Mouse (Mus musculus) frontal cortex, adult (tissue): ENCODE data around the gene Rnf224.

Experiments used
- ATAC-seq: cut with Nextera tagmentation; 2 replicates; pipeline ENCODE4 v1.9.2; 2017; ENCODE audit warnings: mild to moderate bottlenecking, moderate library complexity, mixed read lengths; ENCODE audit not compliant: low TSS enrichment

The Rnf224 gene

GRCm38 (mm10) chr2:25227406-25227805, 9.2 kb downstream of the Rnf224 start:
- no peak for ATAC-seq

DNA sequence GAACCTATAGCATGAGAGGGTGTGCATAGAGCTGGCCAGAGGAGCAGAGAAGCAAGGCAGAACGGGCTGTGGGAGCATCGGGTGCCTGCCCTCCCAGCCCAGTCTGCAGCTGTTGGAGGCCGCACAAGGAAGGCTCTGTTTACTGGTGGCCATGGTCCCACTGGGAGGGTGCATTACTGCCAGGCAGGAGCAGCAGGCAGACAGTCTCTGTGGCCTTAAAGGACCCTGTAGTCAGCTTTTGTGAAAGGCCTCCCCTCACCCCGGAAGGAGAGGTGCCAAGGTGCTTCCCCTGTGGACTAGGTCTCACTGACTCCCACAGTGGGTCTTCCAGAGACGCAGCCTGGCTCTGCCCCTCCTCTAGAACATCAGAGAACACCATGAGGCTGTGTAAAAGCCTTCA, 9.7 kb downstream of the Rnf224 start:
- no peak for ATAC-seq

- ATAC-seq = no peak
Measured at GRCm38 (mm10) chr2:25225811-25226379, 10.7 kb downstream of the Rnf224 start.

DNA sequence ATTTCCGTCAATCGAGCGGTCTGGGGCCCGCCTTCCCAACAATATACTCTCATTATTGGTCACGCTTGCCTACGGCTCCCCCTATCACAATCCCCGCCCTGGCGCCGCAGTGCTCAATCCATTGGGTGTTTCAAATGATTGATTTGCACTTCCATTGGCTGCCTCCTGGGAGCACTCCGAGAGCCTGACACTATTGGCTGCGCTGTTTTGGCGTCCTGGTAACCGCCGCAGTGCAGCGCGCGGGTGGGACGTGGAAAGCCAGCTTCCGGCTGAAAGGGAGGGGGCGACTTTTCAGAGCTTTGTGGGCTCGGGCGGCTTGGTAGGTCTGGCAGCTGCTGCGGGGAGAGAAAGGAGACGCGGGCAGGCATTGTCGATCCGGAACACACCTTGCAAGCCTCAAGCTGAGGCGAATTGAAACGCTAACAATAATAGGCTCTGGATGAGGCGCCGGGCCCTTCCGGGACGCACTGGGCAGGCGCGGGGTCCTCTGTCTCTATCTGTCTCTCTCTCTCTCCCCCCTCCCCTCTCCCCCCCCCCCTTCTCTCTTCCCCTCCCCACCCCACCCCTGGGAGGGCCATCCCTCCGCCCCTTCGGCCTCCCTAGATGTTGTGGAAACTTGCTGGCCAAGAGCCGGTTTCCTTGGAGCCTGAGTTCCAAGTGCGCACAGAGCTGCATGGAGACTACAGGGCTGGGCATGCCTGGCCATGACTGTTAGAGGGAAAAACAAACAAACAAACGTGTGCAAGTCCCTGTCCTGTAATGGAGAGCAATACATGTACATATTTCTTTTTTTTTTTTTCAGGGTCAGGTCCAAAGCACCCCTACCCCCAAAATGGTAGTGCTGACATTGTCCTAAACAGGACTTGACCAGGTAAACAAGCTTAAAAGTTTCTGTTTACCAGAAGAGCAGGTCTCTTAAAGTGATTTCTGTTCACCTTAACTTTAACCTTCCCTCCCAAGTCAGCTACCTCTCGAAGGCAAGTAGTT, 11.5 kb downstream of the Rnf224 start:
- ATAC-seq = peak; percentile 83

GRCm38 (mm10) chr2:25224492-25224765, 12.2 kb downstream of the Rnf224 start, which contains the start of gene Tubb4b:
Tubb4b (minus strand) TSS chr2:25224702.
- no peak for ATAC-seq

GRCm38 (mm10) chr2:25223681-25224491, 12.7 kb downstream of the Rnf224 start:
- ATAC-seq = peak; percentile 44

DNA sequence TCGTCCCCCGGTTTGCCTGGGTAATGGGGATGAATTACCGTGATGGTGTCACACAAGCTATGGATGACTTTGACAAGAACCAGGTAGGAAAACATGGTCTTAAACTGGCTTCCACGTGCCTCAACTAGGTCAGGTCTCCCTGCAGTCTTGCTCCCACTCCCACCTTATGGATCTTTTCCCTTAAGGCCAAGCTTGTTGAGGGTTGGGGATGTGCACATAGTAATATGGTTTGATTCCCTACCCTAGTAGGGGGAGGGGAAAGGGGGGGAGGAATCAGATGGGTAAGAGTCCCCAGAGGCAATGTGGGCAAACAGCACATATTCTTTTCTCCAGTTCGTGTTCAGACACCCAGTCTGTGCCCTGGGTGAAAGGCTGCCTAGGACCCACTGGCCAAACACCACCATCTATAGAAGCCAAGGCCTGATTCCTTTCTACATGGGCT, 15.2 kb downstream of the Rnf224 start:
- ATAC-seq = no peak

GRCm38 (mm10) chr2:25218445-25218844, 18.1 kb downstream of the Rnf224 start, which contains the start of gene Fam166a:
Fam166a (plus strand) TSS chr2:25218745.
- no peak for ATAC-seq

DNA sequence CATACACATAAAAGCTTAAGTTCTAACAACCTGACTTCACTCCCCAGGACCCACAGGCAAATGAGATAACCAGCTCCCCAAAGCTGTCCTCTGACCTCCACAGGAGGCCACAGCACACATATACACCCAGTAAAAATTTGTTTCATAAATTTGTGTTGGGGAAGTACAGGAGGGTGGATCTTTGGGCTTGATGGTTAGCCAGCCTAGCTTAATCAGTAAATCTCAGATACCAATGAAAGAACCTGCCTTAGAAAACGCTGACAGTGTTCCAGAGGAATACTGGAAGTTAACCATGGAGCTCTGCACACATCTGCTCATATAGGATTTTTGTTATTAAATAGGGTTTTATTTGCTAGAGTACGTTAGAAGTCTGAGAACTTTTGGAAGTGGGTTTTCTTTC, 18.9 kb downstream of the Rnf224 start:
- no peak for ATAC-seq

GRCm38 (mm10) chr2:25214444-25214843, 22.1 kb downstream of the Rnf224 start, which contains the start of gene Stpg3:
Stpg3 (minus strand) TSS chr2:25214637.
- no peak for ATAC-seq

DNA sequence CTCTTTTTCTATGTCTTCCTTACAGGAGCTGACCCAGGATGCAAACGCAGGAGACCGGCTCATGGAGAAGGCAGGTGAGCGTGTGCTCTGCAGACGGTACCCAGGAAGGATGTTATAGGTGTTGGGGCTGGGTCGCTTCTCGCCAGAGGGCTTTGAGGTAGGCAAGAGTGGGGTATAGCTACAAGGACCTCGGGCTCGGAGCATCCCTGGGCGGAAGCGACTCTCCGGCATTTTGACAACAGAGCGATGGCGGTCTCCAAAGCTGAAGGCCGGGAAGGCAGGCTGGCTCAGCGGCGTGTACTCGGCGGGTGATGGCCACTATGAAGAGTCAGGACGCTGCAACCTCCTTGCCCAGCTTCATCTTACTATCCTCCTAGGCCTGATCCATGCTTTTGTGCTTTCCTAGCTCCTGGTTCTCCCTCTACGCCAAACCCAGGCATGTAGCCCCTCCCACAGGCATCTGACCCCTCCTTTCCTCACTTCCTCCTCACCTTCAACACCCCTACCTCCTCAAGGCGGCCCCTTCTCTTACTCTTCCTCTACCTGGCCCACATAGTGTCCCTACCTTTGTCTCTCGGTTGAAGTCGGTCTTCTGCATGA, 23.2 kb downstream of the Rnf224 start:
- ATAC-seq = no peak

GRCm38 (mm10) chr2:25211121-25211670, 25.4 kb downstream of the Rnf224 start, which contains the start of gene Nelfb:
Nelfb (minus strand) TSS chr2:25211489.
- peak; percentile 91 for ATAC-seq

DNA sequence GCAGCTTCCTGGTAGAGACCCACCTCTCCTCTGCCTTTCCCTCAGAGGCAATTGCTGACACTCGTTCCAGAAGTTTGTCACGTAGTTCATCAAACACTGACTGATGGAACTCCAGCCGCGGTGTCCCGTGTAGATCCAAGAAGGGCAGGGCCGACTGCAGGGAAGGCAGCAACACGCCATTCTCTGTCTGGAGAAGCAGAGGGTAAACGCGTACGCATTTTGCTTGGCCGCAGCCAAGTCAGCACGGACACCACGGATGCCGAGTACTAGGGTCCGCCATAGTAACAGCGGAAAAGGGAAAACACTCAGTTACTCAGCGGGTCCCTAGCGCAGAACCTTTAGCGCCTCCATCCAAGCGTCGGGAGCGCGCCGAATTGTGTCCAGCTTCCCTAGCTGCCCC, 25.9 kb downstream of the Rnf224 start:
- peak; percentile 36 for ATAC-seq

DNA sequence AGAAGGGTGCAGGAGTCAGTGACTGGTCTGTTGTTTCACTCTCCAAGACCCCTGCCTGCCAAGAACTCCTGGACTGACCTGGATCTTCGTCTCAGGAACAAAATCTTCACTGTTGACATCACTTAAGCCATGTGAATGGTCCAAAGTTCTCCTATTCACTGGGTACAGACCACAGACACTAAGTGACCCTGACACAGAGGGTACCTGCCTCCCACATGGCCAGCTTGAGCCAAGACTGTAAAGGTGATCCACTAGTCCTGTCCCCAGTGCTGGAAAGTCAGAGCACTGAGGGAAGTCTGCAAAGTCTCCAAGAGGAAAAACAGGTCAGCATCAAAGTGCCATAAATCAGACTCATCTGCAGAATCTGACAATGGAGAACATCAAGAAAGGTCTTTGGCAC, 29.0 kb downstream of the Rnf224 start:
- ATAC-seq = no peak

DNA sequence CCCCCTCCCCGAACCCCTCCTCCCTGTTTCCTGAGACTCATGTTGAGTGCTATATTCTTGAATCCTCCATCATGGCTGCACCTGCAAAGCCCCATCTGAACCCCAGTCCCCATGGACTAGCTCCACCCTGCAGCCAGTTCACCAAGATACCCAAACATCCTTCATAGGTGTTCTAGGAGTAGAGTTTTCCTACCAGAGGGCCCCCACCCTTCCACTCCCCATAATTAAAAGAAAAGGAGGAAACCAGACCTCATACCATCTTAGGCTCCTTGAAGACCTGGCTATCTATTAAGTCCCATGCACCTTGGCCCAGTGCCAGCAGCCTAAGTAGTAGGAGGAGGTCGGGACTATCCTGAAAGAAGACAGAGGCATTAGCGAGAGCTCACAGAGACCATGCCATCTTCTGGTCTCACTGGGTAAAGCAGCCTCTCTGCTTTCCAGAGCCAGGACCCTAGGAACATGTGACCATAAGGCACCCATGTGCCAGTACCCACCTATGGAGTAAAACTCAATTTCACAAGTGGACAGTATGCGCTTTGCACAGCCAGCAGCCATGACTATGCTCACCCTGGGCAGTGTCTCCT, 32.9 kb downstream of the Rnf224 start:
- no peak for ATAC-seq

GRCm38 (mm10) chr2:25200631-25201030, 36.0 kb downstream of the Rnf224 start:
- ATAC-seq = no peak

- ATAC-seq = no peak
Measured at GRCm38 (mm10) chr2:25197946-25198345, 38.6 kb downstream of the Rnf224 start.

DNA sequence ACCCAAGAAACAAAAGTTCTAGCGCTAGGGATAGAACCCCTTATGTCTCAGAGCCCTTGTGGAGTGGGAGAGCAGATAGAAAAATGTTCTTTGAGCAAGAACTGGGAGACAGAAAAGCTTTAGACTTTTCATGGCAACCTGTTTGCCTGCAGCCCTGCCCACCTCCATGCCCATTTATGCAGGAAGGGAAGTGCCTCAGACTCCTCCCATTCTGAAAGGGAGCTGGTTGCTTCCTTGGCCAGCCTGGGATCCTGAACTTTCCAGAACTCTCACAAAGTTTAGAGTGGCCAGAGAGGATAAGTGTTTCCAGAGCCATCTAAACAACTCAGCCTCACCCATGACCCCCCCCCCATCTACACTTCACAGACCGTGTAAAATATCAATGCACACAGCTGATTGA, 39.4 kb downstream of the Rnf224 start:
- ATAC-seq = no peak

DNA sequence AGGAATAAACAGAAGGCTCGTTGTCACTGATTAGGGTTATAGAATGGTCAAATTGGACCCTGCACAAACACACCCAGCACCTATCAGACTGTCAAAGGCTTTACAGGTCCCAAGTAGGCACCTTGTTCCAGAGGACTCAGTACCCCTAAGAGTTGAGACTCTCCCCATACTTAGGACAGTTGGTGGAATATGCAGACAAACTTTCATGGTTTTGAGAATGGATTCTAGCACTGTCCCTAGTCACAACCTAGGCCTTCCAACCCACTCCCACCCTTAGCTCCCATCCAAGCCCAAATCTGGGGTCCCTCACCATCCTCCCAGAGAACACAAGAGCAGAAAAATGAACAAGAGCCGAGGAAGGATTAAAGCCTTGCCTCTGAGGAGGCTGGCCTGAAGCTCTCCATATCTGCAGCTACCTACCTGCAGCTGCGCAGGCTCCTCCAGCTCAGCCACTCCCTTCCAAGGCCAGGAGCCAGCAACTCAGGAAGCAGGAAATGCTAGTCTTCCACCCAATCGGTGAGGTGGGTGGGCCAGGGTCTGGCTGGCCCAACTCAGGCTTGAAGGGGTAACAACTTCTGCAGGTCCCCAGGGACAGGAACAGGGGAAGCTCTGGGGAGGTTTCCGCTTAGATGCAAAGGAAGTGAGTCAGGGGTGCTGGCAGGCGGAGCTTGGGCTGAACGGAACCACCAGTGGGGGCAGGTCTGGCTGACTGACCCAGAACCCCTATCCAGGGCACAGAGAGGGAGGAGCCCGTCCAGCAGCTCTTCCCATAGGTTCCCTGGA, 40.2 kb downstream of the Rnf224 start, which contains the start of gene Tor4a:
Gene Tor4a (minus strand): TSS at position 715 of the 783 bp plus-strand sequence.
- no peak for ATAC-seq
